Mouse (Mus musculus) adrenal gland, postnatal 36 days (tissue): Measurements from ENCODE around the gene Tmem132c. TPM values are rescaled to one million over a fixed set of nuclear protein-coding genes. Genes with fewer than 3 reads are reported as not detected.

Source experiments
- DNase-seq, 2 experiments: peaks; one replicate each; pipeline ENCODE4 v3.0.0; 2021; ENCODE audit warnings: mixed read lengths in 1 of 2
- total RNA-seq, 2 experiments: library from RNA; stranded (reverse); gene quantifications; 2 replicates each; pipeline ENCODE4 v1.2.3; 2021

Gene Tmem132c
- total RNA-seq, 2 experiments from 2014 or later = 0.72 to 0.73 TPM

GRCm38 (mm10) chr5:127286886-127287285, 45.3 kb downstream of the Tmem132c start:
- no peak for DNase-seq

- no peak for DNase-seq
Measured at GRCm38 (mm10) chr5:127289659-127290058, 48.1 kb downstream of the Tmem132c start.

DNA sequence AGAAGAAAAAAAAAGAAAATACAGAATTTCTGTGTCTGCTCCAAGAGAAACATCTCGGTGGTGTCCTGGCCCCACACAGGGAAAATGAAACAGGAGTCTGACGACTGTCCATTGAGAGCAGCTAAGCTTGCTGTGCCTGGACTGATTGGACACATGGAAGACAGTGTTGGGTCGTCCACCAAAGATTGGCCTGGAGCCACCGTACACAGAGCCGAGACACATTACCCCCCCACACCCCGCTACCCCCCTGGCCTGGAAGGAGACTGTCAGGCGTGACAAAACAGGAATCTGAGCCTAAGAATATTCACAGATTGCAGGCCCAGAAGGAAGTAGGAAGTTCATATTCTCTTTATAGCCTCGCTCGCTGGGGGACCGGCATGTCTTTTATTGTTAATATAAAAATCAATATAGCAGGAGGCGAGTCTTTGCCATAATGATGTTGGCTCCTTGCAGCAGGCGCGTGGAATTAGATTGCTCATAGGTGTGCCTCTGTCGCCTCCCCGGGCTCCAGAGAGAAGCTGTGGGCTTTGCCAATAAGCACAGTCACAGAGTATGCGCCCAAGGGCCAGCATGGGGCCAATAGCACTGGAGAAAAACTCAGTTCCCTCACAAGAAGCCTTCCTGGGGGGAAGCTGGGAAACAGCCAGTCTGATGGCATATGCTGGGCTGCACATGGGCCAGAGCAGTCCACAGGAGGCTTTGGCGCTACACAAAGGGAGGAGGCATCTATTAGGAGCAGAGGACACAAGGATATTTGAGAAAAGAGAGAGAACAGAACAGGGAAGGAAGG, 49.0 kb downstream of the Tmem132c start:
- no peak for DNase-seq

DNA sequence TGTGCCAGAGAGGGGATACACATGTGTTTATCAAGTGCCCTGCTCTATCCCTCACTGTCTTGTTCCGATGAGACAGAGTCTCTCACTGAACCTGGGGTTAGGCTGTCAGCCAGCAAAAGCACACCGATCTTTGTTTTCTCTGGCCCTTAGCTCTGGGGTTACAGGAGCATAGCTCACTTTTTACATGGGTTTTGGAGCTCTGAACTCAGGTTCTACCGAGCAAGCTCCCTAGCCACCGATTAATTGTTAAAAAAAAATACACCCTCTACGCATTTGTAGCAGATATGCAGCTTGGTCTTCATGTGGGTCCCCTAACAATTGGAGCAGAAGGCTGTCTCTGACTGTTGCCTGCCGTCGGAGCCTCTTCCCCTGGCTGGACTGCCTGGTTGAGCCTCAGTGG, 50.0 kb downstream of the Tmem132c start:
- DNase-seq = no peak

DNA sequence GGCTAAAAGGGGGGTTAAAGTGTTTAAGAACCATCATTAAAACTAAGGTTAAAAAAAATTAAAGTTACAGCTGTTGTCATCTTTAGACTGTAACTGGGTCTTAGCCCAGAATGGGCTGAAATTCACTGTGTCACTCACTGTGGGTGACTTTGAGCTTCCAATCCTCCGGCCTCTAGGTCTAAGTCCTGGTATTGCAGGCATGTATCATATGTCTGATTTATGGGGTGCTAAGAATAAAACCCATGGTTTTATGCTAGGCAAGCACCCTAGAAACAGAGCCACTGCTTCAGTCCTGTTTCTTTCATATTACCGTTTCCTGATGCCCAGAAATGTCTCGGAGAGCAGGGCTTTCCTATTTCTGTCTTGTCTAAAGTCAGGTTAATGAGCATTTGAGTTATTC, 52.1 kb downstream of the Tmem132c start:
- DNase-seq = no peak

DNA sequence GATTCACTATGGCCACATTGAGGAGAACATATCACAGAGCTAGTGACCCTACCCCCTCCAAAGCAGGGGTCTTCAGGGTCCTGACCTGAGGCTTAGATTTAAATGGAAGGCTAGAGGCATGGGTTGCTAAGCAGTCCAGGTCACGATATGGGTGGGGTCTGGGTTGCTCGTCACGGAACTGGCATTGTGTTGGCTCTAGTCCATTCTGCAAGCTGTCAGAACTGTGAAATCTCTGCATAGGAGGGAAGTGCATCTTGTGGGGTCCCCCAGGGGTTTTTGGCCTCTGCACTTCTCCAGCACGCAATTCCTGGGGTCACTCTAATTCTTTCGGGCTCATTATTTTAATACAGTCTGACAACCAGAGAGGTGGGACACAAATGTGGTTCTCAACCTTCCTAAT, 55.9 kb downstream of the Tmem132c start:
- DNase-seq = no peak

DNA sequence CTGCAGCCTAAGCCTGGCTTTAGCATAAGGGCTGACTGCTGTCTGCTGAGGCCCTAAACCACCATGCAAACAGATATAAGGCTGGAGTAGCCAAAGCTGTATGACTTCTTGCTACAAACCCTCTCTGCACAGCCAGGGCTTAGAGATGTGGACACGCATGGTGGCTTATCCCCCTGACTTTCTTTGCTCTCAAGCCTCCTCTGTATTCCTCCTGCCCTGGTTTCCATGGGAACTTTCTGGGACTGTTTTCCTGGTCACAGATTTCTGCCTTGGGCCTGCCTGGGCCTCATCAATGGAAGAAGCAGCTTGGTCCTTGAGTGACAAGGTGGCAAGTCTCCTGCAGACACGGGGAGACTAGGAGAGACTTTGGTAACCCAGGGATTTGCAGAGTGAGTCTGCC, 56.5 kb downstream of the Tmem132c start:
- no peak for DNase-seq

DNA sequence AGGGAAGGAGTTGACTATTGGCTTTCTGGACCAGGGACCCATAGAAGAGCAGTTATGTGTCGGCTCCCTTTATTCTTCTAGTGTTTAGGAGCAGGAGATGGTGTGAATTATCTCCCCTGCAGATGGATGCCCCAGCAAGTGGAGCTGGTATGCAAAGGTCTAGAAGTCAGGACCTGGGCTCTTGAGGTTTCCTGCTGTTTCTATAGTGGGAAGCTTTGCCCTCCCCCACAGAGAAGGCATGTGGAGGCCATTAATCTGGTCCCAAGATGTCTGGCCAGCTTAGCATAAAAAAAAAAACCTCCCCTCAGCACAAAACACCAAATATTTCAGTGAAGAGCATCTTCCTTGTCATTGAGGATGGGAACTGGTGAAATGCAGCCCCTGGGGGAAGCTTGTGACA, 57.4 kb downstream of the Tmem132c start:
- DNase-seq = no peak

DNA sequence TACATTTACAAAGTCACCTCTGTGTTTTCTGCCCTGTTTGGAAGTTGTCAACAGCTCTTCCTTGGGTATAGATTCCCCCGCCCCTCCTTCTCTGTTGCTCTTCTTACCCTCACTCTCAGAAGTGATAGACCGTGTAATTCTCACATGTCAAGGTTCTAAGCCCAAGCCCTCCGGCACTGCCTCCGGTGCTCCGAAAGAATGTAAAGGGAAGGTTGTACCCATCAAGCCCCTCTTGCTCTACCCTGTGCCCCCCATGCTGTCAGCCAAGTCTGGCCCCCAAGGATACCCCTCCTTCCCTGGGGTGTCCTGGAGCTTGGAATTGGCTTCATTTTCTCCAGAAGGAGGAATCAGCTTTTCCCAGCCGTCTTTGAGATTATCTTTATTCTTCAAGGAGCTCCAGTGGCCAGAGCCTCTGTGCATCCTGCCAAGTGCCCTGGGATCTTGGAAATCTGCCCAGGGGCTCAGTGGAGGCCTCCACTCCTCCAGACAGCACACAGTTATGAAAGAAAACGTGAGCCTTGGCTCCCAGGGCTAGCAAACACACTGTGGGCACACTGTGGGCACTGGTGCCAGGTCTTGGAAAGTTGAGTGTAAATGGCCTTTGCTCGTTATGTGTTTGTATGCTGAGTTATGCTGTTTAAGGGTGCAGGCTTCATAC, 59.1 kb downstream of the Tmem132c start:
- peak; percentile 59 to 76 for DNase-seq

GRCm38 (mm10) chr5:127305312-127305711, 63.7 kb downstream of the Tmem132c start:
- no peak for DNase-seq

- DNase-seq = no peak
Measured at GRCm38 (mm10) chr5:127305719-127306118, 64.1 kb downstream of the Tmem132c start.

DNA sequence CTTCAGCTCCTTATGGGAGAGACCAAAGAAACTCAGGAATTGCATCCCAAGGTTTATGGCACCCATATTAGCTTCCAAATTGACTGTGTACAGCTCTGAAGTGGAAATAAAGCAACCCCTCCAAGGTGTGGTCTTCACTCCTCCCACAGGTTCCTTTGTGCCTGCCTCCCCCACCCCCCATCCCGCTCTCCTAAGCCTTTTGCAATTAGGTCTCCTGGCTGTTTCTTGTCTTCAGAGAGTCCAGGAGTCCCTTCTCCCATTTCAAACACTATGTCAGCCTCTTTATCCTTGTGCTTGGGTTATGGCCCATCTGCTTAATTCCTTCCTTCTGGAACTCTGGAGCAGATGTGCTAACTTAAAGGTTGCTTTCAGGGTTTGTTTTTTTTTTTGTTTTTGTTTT, 65.1 kb downstream of the Tmem132c start:
- DNase-seq = no peak

DNA sequence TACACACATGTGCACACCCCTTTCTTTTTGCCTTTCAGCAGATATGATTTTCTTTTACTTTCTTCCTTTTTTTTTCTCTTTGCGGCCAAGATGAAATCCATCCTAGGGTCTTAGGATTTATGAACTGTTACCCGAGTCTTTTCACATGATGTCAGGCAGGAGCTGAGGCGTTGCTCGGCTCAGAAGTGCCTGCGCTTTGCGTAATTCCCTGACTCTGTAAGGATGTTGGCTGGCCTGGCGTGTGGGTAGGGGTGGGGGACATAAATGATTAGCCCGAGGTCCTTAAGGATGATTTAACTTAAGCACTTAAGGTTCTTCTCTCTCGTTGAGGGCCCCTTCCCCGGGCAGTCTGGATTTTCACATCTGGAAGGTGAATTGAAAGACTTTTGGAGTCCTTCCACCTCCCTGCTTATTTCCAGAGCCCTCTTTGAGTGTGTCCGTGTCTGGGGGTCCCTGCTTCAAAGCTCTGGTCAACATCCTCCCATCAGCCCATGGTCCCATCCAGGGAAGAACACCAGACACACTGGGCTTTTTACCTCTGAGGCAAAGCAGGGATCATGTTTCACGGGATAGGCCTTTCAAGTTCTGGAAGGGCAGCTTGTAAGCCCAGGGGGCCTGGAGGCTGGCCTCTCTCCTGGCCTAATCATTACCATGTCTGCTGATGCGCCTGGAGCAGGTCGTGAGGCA, 68.9 kb downstream of the Tmem132c start:
- DNase-seq = no peak

GRCm38 (mm10) chr5:127311005-127311331, 69.4 kb downstream of the Tmem132c start:
- DNase-seq = no peak

DNA sequence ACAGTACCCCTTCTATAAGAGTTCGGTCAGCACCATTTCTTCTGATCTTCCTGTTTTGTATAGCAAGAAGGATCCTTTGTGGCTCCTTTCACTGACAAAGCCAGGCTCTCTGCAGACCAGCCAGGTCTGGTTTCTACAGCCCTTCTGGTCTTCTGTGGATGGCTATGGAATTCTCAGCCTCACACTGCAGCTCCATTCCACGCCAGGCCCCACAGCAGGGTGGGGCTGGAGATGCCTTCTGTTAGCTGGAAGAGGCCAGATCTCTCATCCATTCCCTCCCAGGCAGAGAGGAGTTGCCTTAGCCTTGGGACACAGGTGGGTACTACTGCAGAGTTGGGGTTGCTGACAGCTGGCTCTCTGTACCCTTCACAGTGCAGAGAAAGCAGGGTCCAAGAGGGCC, 72.0 kb downstream of the Tmem132c start:
- DNase-seq = no peak

DNA sequence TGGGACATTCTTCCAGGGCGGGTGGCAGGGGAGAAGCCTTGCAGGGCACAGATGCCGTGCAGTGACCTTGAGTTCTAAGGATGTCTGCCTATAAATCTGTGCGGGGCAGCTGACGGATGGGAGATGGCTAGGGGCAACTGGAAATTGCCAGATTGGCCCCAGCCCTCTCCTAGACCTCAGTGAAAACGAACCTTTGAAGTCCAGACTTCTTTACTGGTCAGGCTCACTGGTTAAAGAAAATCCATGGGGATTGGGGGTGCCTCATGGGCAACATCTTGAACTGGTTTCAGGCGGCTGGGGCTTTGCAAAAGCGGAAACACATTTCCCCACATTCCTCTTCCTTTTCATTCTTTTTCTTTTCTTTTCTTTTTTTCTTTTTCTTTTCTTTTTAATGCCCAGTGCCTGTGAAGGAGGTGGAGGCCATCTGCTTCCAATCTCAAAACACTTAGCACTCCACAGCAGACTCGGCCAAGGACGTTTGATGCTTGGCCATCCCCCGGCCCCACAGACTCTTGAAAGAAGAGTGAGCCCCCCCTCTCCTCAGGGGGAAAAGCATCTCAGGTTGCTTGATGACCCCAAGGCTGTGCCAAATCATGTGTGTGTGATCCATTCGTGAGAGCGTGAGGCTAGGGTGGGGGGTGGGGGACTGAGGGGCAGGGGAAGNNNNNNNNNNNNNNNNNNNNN, 77.6 kb downstream of the Tmem132c start:
- DNase-seq = peak; percentile 22 to 23

- DNase-seq = no peak
Measured at GRCm38 (mm10) chr5:127324645-127325044, 83.0 kb downstream of the Tmem132c start.

DNA sequence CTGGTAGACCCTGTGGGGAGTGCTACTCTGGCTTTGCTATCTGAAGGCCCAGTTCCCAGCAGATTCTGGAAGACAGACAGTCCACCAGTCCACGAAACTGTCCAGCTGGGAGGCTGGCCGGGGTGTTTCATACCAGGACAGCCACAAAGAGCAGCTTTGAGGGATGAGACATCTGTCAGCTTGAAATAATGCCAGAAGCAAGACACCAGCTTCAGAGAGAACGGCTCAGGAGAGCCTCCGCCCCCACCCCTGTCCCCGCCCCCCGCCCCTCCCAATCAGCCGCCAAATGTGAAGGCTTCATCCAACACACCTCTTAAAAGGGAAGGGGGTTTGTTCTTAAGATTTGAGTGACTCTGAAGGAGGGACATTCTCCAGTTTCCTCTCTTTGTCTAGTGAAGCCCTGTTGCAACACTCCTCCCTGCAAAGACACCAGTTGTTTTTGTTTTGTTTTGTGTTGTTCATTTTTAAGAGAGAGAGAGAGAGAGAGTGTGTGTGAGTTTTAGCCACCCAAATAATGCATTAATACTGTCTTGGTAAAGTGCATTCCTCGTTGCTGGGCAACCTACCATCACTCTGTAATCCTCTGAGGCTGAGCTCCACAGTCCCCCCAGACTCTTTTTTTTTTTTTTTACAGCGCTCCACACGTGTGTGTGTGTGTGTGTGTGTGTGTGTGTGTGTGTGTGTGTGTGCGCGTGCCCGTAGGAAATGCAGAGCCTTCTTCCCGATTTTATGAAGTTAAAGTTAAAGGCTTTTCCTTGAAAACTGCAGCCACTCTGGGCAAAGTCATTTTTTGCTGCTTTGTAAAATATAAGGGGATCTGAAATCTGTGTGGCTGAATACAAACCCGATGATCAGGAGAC, 94.7 kb downstream of the Tmem132c start:
- peak; percentile 35 to 59 for DNase-seq

DNA sequence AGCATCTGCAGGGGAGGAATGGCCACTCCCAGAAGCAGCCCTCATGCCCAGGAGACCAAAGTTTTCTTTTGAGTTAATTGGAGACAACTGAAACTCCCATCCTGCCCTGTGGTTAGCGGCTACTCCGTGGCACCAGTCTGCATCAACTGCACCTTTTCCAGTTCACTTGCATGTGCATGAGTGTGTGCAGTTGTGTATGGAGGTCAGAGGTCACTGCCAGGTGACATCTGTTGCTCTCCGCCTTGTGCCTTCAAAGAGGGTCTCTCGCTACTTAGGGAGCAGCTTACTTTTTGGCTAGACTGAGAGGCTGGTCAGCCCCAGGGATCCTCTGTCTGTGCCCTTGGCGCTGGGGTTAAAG, 95.3 kb downstream of the Tmem132c start:
- no peak for DNase-seq

DNA sequence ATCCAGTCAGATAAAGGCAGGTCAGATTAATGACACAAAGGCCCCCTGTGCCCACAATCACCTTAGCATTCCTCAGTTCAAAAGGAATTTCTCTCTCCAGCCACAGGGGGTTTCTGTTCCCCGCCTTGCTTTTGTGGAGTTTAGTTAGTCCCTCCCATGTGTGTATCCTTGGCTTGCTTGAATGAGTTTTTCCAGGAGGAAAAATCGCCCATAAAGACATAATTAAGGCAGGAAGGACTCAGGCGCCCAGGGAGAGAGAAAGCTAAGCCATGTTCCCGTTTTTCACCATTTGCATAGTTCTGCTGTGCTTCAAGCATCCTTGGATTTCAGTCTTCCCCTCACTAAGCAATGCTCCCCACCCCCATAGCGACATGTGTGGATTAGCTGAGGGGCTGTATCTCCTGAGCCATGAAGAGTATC, 97.4 kb downstream of the Tmem132c start:
- no peak for DNase-seq

DNA sequence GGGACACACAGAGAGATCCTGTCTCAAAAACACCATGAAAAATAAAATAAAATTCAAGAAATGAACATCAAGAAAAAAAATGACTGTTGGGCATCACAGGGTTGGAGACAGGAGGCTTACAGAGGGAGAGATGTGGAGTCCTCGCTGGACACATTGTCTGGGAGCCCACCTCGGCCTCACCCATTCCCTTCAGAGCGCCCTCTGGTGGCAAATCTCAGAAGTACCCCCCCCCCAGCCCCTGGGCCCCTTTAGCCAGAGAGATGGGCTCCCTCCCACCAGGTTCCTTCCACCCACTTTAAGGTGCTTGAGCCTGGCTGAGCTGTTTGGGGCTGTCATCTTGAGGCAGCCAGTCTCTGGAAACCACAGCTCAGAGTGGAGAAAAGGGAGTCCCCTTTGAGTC, 99.5 kb downstream of the Tmem132c start:
- no peak for DNase-seq

DNA sequence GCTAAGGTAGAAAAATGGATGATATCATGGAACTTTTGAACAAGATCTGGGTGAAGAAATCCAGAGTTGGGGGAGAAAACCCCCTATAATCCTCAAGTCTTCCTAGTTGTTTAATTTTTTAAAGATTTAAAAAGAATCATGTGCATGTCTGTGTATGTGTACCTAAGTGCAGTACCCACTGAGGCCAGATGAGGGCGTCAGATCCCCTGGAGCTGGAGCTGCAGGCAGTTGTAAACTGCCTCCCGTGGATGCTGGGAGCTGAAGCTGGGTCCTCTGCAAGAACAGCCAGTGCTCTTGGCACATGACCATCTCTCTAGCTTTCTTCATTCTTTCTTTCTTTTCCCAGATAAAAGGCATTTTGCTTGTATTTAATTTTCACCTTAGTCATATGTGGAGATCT, 103.1 kb downstream of the Tmem132c start:
- DNase-seq = no peak
